Mouse (Mus musculus): ENCODE measurements around the gene Nedd8.

Gene Nedd8

DNA sequence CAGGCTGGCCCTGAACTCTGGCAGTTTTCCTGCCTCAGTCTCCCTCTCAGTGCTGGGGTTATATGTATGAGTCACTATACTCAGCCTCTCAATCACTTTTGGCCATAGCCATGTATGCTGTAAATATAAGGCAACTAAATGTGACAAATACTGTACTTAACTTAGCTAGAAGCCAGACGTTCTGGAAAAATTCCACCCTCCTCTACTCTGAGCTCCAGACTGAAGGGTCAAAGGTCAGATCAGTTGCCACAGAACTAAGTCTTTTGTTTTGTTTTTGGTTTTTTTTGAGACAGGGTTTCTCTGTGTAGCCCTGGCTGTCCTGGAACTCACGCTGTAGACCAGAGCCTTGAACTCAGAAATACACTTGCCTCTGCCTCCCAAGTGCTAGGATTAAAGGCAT lies 56.0 kb downstream of the Nedd8 start:
- no peak for DNase-seq (ENCODE audit: low read depth, low spot score)

DNA sequence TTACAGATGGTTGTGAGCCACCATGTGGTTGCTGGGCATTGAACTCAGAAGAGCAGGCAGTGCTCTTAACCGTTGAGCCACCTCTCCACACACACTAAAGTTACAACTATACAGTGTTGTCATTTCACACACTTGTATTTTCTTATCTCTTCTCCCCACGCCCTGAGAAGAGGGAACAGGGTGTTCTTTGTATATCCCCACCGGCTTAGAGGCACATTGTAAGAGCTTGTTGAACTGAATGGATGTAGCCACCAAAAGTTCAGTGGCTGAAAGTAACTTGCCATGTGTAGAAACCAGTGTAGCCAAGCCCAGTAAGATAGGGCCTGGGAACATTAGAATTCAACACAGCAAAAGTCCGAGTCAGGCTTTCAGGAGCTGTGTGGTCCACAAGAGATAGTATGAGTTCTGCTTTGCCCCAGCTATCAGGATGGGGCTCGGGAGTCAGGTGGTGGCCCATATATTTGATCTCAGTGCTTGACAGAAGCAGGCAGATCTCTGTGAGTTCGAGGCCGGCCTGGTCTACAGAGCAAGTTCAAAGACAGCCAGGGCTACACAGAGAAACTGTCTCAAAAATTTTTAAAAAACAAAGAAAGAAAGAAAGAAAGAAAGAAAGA lies 57.3 kb downstream of the Nedd8 start:
- DNase-seq (ENCODE audit: low read depth, low spot score): no peak

DNA sequence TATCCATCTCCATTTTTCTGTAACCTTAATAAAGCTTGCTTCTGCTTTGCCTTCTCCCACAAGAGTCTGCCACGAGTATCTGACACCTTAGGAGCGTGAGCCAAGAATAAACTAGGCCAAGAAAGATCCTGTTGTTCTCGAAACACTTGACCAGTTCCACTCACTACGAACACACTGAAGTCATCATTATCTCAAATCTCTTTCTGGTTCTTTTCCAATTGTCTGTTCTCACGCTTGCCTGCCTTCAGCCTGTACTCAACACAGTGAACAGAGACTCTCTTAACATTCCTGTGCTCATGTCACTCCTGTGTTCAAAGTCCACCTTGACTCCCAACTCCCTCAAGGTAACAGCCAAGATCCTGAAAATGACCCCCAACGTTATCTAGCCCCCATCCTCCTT lies 58.6 kb downstream of the Nedd8 start:
- DNase-seq (ENCODE audit: low read depth, low spot score): no peak
